Mouse (Mus musculus) 3T3-L1 (cell line): ENCODE results near the gene Gcn1l1.

Experiments
- DNase-seq: peaks from one replicate; pipeline ENCODE4 v3.0.0-alpha.2; 2015; ENCODE audit warnings: low read depth, low spot score

Gcn1l1 gene

DNA sequence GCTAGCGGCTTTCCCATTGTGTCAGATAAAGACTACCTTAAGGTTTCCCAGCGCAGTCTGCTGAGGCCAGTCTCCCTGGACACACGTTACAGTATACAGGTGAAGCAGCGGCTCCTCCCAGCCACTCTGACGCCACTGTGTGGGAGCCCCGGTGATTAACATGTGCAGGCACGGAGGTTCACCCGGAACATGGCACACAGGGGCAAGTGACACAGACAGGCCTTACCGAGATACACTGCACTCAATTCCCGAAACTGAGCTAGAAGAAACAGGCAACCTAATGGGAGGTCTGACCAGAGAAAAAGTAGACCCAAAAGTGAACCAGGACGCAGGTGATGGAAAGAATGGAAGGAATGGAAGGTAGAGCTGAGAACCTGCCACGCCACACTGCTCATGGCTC, 88.7 kb downstream of the Gcn1l1 start:
- no peak for DNase-seq

DNA sequence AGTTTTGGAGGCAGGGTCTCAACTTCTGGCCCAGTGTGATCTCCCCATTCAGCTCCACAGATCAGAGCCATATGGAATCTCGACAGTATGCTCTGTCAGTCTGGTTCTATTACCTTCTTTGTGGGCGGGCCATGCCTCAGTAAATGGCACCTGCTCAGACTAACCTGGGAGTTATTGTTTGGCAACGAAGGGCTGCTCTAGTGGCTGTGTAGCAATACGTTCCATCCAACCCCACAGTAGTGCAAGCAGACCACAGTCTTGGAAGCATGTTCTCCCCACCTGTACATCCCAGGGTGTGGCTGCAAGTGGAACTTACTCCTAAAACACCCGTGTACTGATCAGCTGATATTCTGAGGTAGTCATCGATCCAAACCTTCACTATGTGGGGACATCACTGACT, 91.6 kb downstream of the Gcn1l1 start:
- no peak for DNase-seq

DNA sequence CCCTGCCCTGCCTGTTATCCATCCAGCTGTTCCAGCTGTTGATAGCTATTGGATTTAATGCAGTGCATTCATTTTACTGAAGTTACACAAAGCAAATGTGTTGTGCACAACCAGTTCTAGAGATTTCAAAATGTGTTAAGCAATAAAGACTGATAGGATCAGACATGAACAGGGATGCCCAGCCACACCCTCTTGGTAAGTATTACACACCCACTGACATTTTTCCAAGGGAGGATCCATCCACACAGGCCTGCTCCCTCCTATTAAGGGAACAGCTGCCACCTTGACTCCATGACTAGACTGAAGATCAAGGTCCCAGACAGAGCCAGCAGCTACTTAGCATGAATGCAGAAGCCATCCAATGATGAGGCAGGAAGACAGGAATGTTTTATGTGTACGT, 92.2 kb downstream of the Gcn1l1 start:
- peak; percentile 25 for DNase-seq

DNA sequence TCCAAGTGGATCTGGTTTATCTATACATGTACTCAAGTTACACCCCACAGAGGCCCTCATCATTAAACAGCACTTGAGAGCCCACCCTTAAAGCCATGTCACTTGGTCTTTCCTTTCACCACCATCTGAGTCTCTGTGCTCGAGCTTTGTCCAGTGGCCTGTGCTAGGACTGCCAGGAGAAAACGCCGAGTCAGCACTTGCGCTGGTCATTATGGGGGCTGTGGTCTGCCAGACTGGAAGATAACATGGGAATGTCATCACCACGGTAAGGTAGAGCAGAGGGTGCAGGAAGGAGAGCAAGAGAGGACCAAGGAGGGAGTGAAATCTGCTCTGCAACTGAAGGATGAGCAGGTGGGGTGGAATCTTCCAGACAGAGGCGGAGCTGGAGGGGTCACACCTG, 93.3 kb downstream of the Gcn1l1 start:
- DNase-seq, result no peak

DNA sequence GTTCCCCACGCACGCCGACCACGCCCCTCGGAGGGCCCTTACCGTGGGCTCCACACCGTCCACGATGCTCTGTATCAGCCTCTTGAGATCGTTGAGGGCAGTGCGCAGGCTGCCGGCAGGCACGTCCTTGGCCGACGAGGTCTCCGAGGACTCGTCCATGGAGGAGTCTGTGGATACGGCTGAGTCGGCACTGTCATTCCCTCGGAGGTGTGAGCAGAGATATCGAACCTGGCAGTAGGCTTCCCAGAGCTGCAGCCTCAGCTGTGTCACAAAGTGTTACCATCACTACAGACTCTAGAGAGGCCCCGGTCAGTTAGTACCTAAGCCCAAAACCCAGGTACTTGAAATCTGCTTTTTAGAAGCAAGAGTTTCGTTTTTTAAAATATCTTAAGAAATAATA, 97.6 kb downstream of the Gcn1l1 start:
- no peak for DNase-seq

DNA sequence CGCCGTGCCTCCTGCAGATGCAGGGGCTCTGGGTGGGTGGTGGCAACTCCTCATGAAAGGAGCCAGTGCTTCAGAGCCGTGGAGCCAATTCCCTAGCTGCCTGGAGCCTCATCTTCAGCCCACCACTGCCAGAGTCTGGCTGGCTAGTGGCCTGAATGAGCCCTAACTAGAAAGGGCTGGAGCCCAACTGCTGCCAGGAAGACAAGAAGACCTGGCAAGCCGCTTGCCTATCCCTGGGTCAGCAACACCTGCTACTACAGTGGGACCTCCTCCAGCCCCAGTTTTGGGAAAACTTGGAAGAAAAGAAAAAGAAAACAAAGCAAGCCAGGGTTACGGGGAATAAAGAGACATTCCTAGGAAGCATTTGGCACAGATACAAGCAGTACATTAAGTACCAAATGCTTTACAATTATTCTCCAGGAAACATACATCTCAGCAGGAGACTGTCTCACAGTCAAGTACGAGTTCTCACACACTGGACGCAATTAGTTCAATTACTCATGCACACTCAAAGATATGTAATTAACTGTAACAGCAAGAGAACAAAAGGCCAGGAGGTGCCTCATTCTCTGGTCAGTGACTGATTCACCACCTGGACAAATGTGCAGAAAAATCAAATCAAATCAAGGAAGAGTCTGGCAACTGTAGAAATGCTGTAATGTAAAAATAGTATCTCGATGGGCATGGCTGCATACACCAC, 101.5 kb downstream of the Gcn1l1 start:
- DNase-seq, result no peak

DNA sequence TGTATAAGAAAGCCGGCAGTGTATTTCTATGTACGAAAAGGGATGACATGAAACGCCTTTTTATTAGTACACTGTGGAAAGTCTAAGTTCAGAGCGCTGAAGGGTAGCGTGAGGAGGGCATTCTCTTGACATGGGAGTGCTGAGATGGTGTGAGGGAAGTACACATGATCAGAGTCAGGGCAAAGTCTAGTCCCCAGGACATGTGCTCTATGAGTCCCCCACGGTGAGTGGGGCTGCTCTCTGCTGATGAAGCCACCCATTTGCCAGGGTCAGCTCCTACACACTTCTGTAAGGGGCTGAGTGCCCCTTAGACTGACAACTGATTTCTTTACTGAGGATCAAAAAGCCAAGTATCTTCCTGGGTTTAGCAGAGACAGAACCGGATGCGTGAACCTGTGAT, 102.2 kb downstream of the Gcn1l1 start:
- DNase-seq, result no peak

DNA sequence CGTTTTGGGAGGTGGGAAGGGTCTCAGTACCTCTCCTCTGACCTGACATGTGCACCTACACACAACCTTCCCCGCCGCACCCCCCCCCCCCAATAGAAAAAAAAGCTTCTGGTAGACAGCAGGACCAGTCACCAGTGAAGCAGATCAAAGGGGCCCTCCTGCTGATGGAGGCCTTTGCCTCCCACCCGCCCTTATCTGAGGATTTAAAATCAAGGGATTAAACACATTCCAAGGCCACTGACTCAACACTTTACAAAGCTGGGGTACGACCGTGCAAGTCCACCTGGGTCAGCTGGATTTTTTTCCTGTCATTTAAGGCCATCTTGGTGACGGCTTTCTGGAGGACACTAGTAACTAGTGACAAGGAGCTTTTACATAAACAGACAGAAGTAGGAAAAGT, 102.8 kb downstream of the Gcn1l1 start:
- no peak for DNase-seq

DNA sequence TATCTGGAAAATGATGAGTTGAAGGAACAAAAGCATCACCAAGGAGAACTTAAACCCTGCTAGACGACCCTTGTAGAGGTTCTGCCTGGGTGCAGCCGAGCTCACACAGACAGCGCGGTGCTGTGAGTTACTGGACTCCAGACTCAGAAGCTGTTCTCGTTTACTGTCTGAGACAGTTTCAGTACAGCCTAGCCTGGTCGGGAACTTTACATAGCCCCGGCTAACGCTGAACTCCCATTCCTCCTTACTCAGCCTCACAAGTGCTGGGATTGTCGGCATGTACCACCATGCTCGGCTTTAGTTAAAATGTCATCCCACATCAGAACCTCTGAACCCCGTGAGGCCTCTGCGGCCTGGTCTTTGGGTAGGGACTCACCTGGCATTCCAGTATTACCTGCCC, 103.9 kb downstream of the Gcn1l1 start:
- DNase-seq, result no peak

DNA sequence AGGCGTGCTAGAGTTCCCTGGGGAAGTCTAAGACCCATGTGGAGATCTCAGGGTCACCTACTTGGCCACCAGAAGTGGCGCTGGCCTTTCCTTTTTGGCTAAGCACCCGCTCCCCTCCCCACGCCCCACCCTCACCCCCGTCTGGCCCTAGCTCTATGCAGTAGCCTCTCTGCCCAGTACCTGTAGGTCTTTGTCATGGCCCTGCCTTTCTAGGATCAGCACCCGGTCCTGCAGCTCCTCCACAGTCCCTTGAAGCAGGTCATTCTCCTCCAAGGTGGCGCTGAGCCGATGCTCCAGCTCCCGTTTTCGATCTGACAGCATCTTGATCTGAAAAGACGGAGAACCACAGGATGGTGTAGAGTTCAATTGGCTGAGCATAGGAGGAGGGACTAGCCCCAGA, 104.9 kb downstream of the Gcn1l1 start:
- DNase-seq, result no peak

DNA sequence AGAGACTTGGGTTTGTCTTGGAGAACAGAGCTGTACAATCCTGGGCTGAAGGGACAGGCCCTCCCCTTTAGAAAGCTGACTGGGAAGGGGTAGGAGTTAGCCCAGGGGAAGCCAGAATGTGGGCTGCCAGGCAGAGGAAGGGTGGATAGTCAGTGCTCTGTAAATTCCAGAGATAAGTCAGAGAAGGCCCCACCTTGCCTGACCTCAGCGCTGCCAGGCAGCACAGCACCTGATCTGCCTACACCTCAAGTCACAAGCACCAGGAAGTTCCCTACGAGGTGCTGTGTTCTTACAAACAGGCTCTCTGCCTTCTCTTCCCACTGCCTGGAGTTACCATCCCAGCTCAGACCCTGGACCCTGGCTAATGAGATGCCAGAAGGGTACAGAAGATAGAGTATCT, 105.4 kb downstream of the Gcn1l1 start:
- no peak for DNase-seq

DNA sequence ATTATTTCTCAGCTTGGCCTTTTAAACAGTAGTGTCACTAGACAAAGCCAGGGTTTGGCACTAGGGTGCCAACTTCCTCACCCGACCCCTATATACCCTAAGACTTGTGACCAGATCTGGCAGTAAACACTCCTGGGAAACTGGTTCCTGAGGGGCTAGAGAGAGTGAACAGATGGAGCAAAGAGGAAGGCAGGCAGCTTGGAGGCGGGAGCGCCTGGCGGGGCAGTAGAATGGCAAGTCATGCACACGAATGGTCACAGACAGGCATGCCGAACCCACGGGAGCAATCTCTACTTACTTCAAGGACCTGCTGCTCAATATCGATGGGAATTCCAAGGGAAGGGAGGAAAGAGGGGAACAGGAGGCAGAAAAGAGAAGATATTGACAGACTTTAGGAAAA, 106.8 kb downstream of the Gcn1l1 start:
- DNase-seq, result no peak
